Mouse (Mus musculus) spleen, adult 12 weeks (tissue): ENCODE measurements around the gene Gpha2.

Source experiments
- DNase-seq: peaks from one replicate; pipeline ENCODE4 v3.0.0; 2022; ENCODE audit warnings: low spot score

The Gpha2 gene

DNA sequence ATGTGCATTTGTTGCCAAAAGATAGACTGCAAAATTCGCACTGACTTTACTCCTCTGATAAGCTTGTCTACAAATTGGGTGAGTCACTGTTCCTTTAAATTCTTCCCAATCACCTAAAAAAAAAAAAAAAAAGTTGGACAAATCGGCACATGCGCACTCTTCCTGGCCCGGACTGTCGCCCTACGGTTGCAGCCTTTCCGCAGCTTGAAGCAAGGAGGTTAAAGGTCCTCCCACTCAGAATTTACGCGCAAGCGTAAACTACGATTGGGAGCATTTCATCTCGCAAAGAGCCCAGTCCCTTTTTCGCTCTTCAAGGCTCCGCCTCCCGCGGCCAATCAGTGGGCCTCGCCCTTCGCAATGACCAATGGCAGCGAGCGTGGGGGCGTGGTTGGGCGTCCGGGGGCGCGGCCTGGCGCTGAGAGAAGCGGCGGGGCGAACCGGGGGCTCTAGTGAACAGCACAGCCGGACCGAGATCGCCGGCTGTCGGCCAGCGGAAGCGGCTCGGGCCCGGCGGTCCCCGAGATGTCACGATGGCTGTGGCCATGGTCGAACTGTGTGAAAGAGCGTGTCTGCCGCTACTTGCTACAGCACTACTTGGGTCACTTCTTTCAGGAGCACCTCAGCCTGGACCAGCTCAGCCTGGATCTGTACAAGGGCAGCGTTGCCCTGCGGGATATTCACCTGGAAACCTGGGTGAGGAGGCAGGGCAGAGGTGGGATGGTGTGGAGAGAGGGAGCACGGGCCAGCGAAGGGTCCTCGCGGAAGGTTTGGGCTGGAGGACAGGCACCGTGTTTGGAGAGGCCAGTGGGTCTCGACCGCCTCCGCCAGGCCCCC lies 15.3 kb downstream of the Gpha2 start, which contains the start of gene Atg2a:
Atg2a (plus strand) TSS at position 395 of the 834 bp plus-strand sequence.
- peak; percentile 98 for DNase-seq

- DNase-seq, result peak; percentile 68
Observed at GRCm38 (mm10) chr19:6242281-6242680, 16.1 kb downstream of the Gpha2 start.

- no peak for DNase-seq
Observed at GRCm38 (mm10) chr19:6243226-6243625, 17.0 kb downstream of the Gpha2 start.

DNA sequence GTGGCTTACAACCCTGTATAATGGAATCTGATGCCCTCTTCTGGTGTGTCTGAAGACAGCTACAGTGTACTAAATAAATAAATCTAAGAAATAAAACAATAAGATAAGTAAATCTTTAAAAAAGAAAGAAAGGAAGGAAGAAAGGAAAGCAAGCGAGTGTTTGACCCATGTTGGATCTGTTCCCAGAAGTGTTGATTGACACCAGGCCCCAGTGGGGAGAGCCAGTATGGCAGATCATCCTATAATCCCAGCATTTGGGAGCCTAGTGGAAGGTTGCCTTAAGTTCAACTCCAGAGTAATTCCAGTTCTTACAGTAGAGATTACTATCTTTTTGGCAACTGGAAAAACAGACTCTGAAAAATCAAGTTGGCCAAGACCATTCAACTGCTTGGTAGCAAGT lies 19.6 kb downstream of the Gpha2 start:
- no peak for DNase-seq

GRCm38 (mm10) chr19:6247526-6248300 lies 21.5 kb downstream of the Gpha2 start:
- no peak for DNase-seq

DNA sequence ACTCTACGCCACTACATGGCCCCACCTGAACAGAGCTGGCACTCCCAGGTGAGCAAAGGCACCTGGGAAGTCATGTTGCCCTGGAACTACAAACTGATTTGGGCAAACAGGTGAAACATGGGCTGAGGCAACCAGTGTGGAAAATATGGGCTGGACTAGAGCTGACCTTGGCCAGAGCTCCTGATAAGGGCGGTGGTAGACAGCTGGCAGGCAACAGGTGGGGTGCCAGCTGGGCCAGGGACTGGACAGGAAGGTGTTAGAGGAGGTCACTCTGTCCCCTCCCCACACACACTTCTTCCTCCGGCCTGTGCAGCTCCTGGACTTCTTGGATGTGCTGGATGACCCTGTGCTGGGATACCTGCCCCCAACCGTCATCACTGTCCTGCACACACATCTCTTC lies 26.8 kb downstream of the Gpha2 start:
- no peak for DNase-seq

- DNase-seq, result no peak
Observed at GRCm38 (mm10) chr19:6260428-6260827, 34.2 kb downstream of the Gpha2 start.

- DNase-seq, result no peak
Observed at GRCm38 (mm10) chr19:6260946-6261345, 34.8 kb downstream of the Gpha2 start.

GRCm38 (mm10) chr19:6261379-6261778 lies 35.2 kb downstream of the Gpha2 start:
- DNase-seq, result no peak

GRCm38 (mm10) chr19:6262222-6262621 lies 36.0 kb downstream of the Gpha2 start:
- DNase-seq, result peak; percentile 74

GRCm38 (mm10) chr19:6262839-6263433 lies 36.8 kb downstream of the Gpha2 start:
- no peak for DNase-seq

DNA sequence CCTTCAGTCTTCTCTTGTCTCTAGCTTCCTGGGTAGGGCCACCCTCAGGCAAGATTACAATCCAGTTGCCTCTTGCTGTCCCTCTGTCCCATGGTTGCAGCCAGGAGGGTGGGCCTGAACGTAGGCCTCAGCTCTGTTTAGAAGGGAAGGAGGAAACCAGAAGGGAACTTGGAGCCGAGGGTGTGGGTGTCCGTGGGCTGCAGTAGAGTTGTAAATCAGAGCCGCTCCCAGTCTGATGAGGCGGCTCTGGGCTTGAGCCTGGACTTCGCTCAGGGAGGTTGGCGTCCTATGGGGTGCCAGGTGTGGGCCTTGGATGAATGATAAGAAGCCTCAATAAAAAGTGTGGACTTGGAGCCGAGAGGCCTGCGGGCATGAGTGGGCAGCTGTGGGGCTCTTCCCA lies 38.0 kb downstream of the Gpha2 start:
- DNase-seq, result no peak

GRCm38 (mm10) chr19:6264945-6265344 lies 38.8 kb downstream of the Gpha2 start:
- no peak for DNase-seq

- DNase-seq, result no peak
Observed at GRCm38 (mm10) chr19:6265727-6266182, 39.6 kb downstream of the Gpha2 start.

GRCm38 (mm10) chr19:6267306-6268169 lies 41.4 kb downstream of the Gpha2 start:
- DNase-seq, result no peak

DNA sequence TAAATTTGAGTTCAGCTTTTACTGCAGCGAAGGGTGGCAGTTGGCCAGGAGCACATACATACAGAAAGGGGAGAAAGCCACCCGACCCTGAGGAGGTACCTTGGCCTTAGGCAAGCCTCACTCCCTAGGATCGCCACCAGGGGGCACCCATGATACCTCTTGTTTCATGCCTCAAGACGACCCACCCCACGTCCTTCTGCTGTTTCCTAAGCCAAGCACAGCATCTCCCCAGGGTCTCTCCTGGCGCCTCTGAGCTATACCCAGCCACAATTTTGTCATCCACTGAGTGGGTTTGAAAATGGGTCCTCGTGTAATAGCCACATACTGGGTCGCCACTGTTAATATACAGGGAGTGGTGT lies 42.0 kb downstream of the Gpha2 start:
- DNase-seq, result peak; percentile 79

DNA sequence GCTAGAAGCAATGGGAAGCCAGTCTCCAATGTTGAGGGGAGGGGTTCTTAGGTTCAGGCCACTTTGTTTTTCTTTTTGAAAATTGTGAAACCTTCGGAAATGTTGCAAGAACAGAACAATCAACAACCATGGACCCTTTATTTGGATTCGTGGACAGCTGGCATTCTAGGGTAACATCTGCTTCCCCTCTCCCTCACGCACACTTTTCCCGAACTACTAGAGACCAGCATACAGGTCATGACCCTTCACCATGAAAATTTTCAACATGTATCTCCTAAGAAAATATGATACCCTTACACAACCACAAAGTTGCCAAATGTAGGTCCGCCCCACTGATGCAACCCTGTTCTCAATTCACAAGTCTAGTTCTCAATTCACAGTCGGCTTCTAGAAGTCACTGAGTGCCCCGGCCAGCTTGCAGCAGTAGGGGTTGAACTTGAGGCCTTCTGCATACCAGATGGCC lies 42.5 kb downstream of the Gpha2 start:
- no peak for DNase-seq

DNA sequence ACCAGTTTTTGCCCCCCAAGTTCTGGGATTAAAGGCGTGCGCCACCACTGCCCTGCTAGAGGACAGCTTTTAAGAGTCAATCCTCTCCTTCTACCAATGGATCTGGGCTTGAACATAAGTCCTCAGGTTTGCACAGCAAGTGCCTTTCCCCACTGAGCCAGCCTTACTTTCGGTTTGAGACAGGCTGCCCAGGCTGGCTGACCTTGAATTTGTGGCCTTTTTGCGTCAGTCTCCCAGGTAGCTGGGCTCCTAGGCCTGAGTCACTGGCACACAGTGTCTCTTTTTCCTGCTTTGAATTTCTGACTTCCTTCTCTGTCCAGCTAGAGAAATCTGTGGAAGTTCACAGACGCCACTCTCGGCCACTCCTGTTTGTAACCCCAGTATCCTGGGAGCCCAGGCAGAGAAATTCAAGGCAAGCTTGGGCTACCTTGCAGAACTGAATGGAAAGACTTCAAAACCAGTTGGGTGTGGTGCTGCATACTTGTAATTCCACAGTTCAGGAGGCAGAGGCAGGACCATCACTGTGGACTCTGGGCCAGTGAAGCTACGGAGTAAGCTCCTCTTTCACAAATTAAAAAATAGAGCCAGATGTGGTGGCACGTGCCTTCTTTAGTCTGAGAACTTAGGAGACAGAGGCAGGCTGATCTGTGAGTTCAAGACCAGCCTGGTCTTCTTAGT lies 43.8 kb downstream of the Gpha2 start:
- no peak for DNase-seq

- DNase-seq, result no peak
Observed at GRCm38 (mm10) chr19:6270661-6271060, 44.5 kb downstream of the Gpha2 start.

DNA sequence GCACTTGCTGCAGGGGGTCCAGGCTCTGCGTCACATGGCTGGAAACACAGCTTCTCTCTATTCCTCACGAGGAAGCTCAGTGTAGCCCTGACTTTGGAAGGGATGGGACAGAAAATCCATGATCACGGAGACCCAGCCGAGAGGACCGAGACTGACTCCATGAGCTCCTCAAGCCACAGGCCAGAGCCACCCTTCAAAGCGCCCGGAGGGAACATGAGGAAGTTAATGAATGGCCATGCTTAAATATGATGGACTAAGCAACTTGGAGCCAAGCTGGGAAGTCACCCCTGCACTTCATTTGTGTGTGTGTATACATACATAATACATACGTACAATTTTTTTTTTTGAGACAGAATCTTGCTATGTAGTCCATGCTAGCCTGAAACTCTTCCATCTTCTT lies 45.0 kb downstream of the Gpha2 start:
- no peak for DNase-seq

GRCm38 (mm10) chr19:6272053-6272452 lies 45.9 kb downstream of the Gpha2 start:
- DNase-seq, result no peak
